Mouse (Mus musculus) lung, adult 2 months (tissue): Measurements from ENCODE around the gene Mbnl2.

Experiments
- CTCF ChIP-seq: fragments of 200-500 bp; IDR thresholded peaks from 2 replicates; pipeline ENCODE4 v1.5.1; 2011; ENCODE audit warnings: mild to moderate bottlenecking, low read length, control low read depth; ENCODE audit not compliant: insufficient read depth
- POLR2A ChIP-seq: fragments of 200-500 bp; IDR thresholded peaks from 2 replicates; pipeline ENCODE4 v1.6.1; 2011; ENCODE audit warnings: low read depth, mild to moderate bottlenecking, control low read depth, low read length, borderline replicate concordance; ENCODE audit errors: extremely low read depth

- TF ChIP-seq POLR2A: no peak
- no peak for TF ChIP-seq CTCF
Observed at GRCm38 (mm10) chr14:120368914-120369391, 93.5 kb downstream of the Mbnl2 start.
